Mouse (Mus musculus) intestine, postnatal 0 days (tissue): ENCODE data around the gene Fam71d. TPM values are rescaled to one million over a fixed set of nuclear protein-coding genes. Genes with fewer than 3 reads are reported as not detected.

Experiments
- ATAC-seq: fragments of 200-750 bp; cut with Nextera tagmentation; 2 replicates; pipeline ENCODE4 v1.8.0; 2017; ENCODE audit warnings: mild to moderate bottlenecking, moderate TSS enrichment, moderate library complexity
- H3K27ac ChIP-seq: fragments of 300-500 bp; sonication (generic); 2 replicates; pipeline ENCODE4 v1.5.1; 2014; ENCODE audit warnings: mild to moderate bottlenecking, low read depth, low read length, moderate library complexity
- H3K27me3 ChIP-seq: fragments of 300-500 bp; sonication (generic); replicated peaks from 2 replicates; pipeline ENCODE4 v1.6.1; 2014; ENCODE audit warnings: low read length, mixed read lengths; ENCODE audit not compliant: control insufficient read depth, insufficient read depth
- H3K36me3 ChIP-seq: fragments of 300-500 bp; sonication (generic); 2 replicates; pipeline ENCODE4 v1.6.1; 2014; ENCODE audit warnings: mild to moderate bottlenecking, moderate library complexity; ENCODE audit not compliant: control insufficient read depth, insufficient read depth
- H3K4me1 ChIP-seq: fragments of 300-500 bp; sonication (generic); replicated peaks from 2 replicates; pipeline ENCODE4 v1.6.1; 2014; ENCODE audit warnings: antibody characterized with exemption, low read length, mixed read lengths; ENCODE audit not compliant: control insufficient read depth, insufficient read depth
- H3K4me2 ChIP-seq: fragments of 300-500 bp; sonication (generic); replicated peaks from 2 replicates; pipeline ENCODE4 v1.6.1; 2014; ENCODE audit warnings: low read depth, mild to moderate bottlenecking, moderate library complexity
- H3K4me3 ChIP-seq: fragments of 300-500 bp; sonication (generic); 2 replicates; pipeline ENCODE4 v1.5.1; 2014; ENCODE audit warnings: low read depth, low read length
- H3K9ac ChIP-seq: fragments of 300-500 bp; sonication (generic); 2 replicates; pipeline ENCODE4 v1.6.1; 2014; ENCODE audit warnings: mild to moderate bottlenecking, low read depth, low read length
- H3K9me3 ChIP-seq: fragments of 300-500 bp; sonication (generic); 2 replicates; pipeline ENCODE4 v1.6.1; 2016; ENCODE audit warnings: mixed run types; ENCODE audit not compliant: control insufficient read depth
- CTCF ChIP-seq: sonication (generic); IDR thresholded peaks from 2 replicates; pipeline ENCODE4 v1.5.1; 2016; ENCODE audit warnings: low read depth, mild to moderate bottlenecking, control low read depth, antibody characterized with exemption, moderate library complexity
- WGBS: fragments of 180-500 bp; shearing (Covaris S2); extraction: QIAGEN DNeasy Blood & Tissue Kit; methylation state at CpG from one replicate; pipeline ENCODE4 v1.1.7; 2014; 5-methylcytosine and 5-hydroxymethylcytosine counted together
- polyA plus RNA-seq: library from polyadenylated mRNA; unstranded; fragments of >200 nt; fragmentation: Nextera tagmentation; extraction: Ambion mirVana; gene quantifications from 2 replicates; pipeline ENCODE4 v1.2.1, GENCODE M21; 2015

Gene Fam71d
- polyA plus RNA-seq, 1 experiment from 2014 or later: not detected

DNA sequence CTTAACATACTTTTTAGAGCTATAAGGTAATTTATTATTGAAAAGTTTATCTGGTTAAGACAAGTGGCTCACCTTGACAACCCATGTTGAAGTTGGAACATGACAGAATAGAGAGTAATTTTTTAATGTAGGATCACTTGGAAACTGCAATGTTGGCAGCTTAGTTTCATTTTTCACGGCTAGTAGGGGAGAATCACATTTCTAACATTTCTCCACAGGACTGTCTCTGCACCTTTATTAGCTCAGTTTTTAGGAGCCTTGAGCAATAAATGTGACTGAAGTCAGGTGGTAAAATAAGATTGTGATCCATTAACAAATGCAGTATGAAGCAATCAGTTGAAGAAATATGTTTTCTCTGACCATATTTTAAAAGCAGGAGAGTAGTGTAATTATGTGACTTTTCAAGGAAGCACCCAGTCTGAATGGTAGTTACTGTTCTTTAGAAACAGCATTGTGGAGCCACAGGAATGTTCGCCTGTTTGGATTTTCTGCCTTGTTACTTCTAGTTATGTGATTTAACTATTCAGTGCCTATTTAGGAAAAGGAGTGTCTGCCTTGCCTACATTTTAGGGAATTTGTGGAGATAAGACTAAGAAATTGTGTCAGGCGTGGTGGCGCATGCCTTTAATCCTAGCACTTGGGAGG is 87.2 kb downstream of the Fam71d start:
- Histone ChIP-seq H3K9ac (no peak overlapping the region), H3K4me2 (peak overlapping the region; percentile 38; the same call in 1 of the 2 replicates), H3K9me3 (no peaks in the 10 kb centered on the region), H3K4me1 (no peaks in the 10 kb centered on the region), H3K4me3 (no peak overlapping the region), H3K27ac (no peak overlapping the region), H3K36me3 (no peaks in the 10 kb centered on the region), H3K27me3 (no peaks in the 10 kb centered on the region)
- 51% methylated on average over 4 of the region's 4 CpGs for WGBS
- TF ChIP-seq CTCF: no peak
- no peak; the same call in 1 of the 2 replicates for ATAC-seq

Other genes with a start within 250 kb of the Fam71d start
- gene Mpp5, start 57.4 kb downstream of the Fam71d start, polyA plus RNA-seq: 37.5 and 40.2 TPM in 2 replicates
- gene Atp6v1d, start 170.1 kb downstream of the Fam71d start, polyA plus RNA-seq: 124 and 138 TPM in 2 replicates
- 71.2 and 77.6 TPM in 2 replicates for gene Eif2s1, start 170.3 kb downstream of the Fam71d start, polyA plus RNA-seq
- 21.5 and 23.5 TPM in 2 replicates for gene Plek2, start 215.4 kb downstream of the Fam71d start, polyA plus RNA-seq